Mouse (Mus musculus) gastrocnemius, postnatal 14 days (tissue): ENCODE results near the gene Elmod2. TPM values are rescaled to one million over a fixed set of nuclear protein-coding genes. Genes with fewer than 3 reads are reported as not detected.
"Not testable (repeated sequence)": the region's sequence is repeated elsewhere in the genome, so short reads cannot be mapped to it uniquely, and the experiment has no call there.

Experiments
- DNase-seq: peaks from one replicate; pipeline ENCODE4 v3.0.0; 2021; ENCODE audit warnings: mixed read lengths
- intact Hi-C: fragments of 180-260 bp; cut with DNase I; formaldehyde crosslinking; loops from one replicate; pipeline ENCODE4 v1.15.1; 2025; ENCODE audit warnings: low total_unique reads
- long read RNA-seq, 2 experiments: library from polyadenylated mRNA; stranded (forward); transcript quantifications; one replicate each; pipeline ENCODE4 v2.0.0; 2021
- total RNA-seq, 2 experiments: library from RNA; stranded (reverse); gene quantifications; 2 replicates each; pipeline ENCODE4 v1.2.3; 2021

Gene Elmod2
- total RNA-seq, result 1 to 10 TPM; 7.1 to 8.0 TPM
- long read RNA-seq, experiment 1, full-length matches to known transcripts, result 1 of 1 reads
- long read RNA-seq, experiment 1, partial matches to known transcripts, result 0 of 1 reads
- long read RNA-seq, experiment 1, other reads (novel, unspliced or antisense), result 0 of 1 reads
- long read RNA-seq, experiment 2, full-length matches to known transcripts, result 9 of 12 reads
- long read RNA-seq, experiment 2, partial matches to known transcripts, result 0 of 12 reads
- long read RNA-seq, experiment 2, other reads (novel, unspliced or antisense), result 3 of 12 reads

DNA sequence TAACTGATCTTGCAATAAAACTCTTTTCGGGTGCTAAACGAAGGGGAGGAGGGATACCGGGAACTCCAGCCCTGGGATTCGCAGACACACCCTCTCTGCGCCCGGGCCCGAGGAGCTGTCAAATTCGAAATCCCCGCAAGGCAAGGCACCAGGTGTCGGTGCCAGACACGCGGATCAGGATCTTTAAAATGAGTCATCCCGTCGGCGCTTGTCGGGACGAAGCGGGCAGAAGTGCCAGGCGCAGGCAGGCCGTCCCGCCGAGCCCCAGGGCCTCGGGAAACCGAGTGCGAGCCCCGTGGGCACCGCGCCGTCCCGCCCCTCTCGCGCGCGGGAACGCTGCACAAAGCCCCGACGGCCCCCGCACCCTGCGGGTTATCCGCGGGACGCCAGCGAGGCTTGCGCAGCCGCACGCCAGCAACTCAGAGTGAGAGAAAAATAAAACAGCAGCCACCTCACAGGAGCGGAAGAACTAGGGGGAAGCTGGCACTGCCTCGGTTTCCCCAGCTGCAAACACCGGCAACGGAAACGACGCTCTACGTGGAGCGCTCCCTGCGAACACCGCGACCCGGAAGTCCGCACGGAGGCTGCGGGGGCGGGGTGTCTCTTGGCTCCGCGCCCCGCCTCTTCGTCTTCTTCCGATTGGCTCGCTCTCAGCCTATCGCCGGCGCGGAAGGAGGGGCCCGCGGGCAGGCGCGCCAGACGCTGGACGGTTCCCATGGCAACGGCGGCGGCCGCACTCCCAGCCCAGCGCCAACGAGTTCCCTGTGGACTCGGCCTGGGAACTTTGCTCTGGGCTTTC, at the start of gene Elmod2:
TSS of gene Elmod2 (minus strand) at position 588 of the 799 bp plus-strand sequence.
- intact Hi-C loops, result no loop called here
- DNase-seq, result peak; percentile 98

DNA sequence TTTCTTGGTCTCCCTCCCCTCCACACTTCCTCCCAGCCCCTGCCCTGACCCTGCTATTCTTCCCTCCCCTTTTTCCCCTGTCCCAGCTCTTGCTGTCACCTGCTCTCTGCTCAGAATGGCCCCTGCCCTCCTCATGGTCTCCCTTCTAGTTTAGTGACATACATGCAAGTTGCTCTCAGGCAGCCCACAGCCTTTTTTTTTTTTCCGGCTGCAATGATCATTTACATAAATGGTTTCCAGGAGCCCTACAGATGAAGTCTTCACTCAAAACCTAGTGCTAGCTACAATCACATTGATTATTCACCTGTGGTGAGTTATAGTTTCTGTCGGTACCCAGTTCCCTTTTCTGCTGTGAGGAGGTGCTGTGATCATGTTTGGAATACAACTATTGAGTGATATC, 48.7 kb upstream of the Elmod2 start:
- intact Hi-C loops, result no loop called here
- no peak for DNase-seq

DNA sequence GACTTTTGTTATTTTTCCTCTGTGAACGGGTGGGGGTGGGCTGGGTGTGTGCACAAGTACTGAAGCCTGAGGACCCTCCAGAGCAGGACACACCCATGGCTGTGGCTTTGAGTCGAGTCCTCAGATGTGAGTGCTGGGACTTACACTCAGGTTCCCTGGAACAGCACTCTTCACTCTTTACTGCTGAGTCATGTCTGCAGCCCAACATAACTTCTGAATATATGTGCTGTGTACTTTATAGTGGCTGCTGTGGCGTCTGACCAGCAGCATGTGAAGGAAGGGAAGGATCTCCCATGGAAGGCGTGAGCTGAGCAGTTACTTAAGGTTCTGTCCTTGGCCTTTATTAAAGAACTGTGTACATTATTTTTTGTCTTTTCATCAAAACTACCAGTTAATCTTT, 47.9 kb upstream of the Elmod2 start:
- no peak for DNase-seq
- intact Hi-C loops, result no loop called here

DNA sequence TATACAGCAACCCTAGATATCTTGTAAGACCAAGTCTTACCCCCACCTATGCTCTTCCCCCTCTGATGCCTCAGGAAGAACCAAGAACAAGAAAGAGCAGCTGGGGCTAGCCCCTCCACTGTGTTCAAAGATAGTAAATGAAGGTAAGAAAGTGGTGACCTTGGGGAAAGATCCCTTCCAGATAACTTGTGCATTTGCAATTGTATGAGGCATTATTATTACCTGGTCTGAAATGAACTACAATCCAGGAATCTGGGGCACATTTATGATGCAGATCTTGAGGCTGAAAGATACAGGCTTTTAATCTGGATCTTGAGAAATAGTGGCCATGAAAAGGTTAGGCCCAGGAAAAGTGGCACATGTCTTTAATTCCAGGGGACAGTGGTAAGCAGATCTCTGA, 44.9 kb upstream of the Elmod2 start:
- intact Hi-C loops, result no loop called here
- no peak for DNase-seq

DNA sequence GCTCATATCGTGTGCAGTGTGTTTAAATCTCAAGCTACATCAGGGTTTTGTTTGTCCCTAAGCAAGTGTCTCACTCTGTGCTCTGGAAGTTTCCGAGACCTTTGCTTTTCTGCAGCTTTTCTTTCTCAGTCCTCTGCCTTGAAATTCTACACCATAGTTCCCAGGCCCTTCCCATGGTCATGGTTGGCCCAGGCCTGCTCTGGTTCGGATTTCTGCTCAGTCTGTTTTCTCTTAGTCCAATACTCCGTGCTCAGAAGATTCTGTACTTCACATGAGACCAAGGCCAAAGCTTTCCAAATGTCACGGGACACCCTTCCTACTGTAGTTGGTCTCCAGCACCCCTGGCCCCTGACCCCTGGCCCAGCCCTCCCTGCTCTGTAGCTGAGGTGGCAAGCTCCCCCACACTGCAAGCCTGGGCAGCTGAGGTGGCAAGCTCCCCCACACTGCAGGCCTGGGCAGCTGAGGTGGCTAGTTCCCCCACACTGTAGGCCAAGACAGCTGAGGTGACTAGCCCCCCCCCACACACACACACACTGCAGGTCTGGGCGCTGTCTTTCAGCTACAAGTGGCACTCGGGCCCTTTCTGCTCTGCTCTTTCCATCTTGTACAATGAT, 31.0 kb upstream of the Elmod2 start:
- peak; percentile 36 for DNase-seq

DNA sequence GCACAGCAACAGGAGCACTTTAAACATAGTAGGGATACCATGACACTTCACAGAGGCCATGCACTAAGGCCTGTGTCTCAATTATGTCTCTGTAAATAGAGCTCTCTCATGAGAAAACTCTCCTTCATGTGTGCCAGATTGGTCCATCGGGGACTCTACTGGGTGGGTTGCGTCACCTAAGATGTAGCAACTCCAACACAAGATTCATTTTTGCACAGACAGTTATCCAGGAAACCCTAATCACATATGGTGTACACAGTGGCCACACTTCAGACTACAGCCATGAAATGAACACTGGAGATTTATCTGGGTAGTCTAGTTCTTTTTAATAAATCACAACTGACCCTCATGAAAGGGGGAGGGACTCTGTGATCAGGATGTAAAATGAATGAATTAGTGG, 19.0 kb upstream of the Elmod2 start:
- intact Hi-C loops, result no loop called here
- no peak for DNase-seq

More for the DNA sequence above, 31.0 kb upstream of the Elmod2 start:
- intact Hi-C loops, result no loop called here

DNA sequence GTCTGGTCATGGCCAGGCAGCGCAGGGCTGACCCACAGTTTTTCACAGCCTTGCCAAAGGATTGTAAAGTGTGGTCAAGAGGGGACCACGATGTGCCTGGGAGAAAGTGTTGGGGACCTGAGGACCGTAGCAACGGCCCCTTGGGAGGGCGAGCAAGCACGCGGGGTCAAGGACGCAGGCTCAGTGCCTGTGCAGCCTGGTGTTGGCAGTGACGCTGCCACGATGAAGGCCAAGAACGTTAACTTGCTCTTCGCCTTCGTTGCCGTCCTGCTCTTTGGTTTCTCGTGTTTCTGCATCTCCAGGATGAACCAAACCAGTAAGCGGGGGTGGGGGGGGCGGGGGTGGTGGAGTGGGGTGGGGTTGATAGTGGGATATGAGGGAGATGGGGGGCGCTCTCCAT, 16.0 kb upstream of the Elmod2 start, which contains the start of gene Mgat4d:
TSS of gene Mgat4d (plus strand) at position 209 of the 400 bp plus-strand sequence.
- no peak for DNase-seq
- intact Hi-C loops, result loop anchor here (10.0 kb wide), 2 partner anchors 83 to 243 kb away; no protein-coding TSS in a partner anchor

DNA sequence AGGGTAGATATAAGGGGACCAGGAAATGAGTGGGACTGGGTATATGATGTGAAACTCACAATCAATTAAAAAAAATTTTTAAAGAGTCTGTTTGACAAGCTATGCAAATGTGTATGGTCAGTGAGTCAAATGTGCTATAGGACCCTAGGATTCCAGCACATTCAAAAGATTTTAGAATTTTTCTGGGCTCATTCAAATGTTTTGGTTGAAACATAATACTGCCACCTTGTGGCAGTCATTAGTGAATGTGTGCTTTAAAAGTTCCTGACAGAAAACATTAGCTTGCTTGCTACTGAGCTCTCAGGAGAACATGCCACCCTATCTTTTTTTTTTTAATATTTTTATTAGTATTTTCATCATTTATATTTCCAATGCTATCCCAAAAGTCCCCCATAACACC, 10.4 kb upstream of the Elmod2 start:
- intact Hi-C loops, result loop anchor here (10.0 kb wide), 2 partner anchors 78 to 238 kb away; no protein-coding TSS in a partner anchor

DNA sequence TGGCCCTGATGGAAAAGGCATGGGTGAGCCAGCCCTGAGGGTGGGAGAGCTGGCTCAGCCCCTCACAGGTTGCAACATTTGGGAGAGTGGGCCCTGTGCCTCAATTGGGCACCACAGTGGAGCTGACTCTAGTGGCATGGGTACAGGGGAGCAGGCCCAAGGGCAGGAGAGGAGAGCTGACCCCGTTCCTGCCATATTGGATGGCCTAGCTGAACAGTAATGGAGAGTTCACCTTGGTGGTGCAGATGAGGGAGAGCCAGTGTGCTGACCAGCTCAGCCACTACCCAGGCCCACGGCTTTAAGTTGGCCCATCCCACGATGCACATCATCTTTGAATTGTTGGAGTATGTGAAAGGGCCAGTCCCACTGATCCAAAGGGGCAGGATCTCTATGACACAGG, 9.8 kb upstream of the Elmod2 start:
- no peak for DNase-seq
- intact Hi-C loops, result loop anchor here (10.0 kb wide), 2 partner anchors 77 to 237 kb away; no protein-coding TSS in a partner anchor

More for the DNA sequence above, 10.4 kb upstream of the Elmod2 start:
- no peak for DNase-seq

DNA sequence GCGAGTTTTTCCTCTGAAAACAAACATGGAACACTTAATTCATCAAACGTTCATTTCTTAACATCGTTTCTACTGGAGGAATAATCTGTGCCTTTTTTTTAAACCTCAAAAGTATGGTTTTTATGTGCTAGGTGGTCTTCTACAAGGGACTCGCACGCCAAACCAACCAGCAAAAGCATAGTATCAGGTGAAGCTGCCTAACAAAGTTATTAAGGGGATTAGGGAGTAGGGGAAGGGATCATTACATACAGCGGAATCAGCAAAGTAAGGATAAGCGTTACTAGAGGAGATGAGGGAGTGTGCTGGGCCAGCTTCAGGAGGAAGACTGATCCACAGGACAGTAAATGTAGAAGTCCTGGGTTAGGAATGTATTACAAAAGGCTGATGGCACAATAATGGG, 578 bp upstream of the Elmod2 start:
- DNase-seq, result no peak
- intact Hi-C loops, result no loop called here

DNA sequence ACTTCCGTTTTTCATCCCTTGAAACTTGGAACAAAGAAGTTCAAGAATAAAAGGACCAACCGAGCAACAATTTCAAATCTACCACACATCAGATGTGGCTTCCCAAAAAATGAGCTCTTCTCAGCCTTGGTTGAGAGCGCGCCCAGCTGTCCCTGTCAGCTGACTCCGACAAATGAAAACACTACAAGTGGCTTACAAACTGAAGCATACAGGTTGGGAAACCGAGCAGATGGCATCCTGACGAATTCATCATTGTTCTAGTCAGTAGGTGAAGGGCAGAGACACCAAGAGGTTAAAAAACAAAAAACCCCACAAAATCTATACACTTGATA, 753 bp downstream of the Elmod2 start:
- DNase-seq, result no peak
- intact Hi-C loops, result no loop called here

DNA sequence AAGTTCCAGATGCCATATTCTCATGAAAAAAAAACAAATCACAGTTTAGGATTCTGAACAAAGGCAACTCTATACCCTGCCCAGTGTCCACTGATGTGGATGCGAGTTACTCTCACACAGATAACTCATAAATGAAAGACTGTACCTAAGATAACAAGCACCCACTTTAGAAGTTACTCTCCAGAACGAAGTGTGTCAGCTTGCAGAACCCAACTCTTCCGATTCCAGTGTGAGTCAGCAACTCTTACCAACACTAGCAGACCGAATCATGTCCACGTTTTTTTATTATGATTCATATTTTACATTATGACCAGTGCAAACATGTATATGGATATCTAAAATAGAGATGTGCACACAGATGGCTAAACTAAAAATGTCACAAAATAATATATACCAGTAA, 4.4 kb downstream of the Elmod2 start:
- intact Hi-C loops, result loop anchor here (10.0 kb wide), 1 partner anchor 117 kb away; no protein-coding TSS in a partner anchor

DNA sequence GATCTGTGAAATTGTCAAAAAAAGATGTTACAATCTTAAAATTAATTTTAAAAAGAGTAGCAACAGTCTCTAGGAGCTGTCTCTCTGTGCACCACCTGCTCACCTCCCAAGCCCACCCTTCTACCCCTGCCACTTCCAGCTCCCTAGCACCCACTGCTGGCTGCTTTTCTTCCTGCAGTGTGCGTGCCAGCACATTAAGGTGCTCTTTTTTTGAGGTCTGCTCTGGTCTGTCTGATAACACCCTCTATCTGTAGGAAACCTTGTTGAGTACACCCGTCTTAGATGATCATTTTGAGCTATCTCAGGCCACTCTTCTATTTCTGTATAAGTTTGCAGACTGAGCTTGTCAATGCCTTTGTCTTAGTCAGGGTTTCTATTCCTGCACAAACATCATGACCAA, 9.2 kb downstream of the Elmod2 start:
- intact Hi-C loops, result loop anchor here (10.0 kb wide), 1 partner anchor 122 kb away; no protein-coding TSS in a partner anchor

More for the DNA sequence above, 4.4 kb downstream of the Elmod2 start:
- DNase-seq, result no peak

DNA sequence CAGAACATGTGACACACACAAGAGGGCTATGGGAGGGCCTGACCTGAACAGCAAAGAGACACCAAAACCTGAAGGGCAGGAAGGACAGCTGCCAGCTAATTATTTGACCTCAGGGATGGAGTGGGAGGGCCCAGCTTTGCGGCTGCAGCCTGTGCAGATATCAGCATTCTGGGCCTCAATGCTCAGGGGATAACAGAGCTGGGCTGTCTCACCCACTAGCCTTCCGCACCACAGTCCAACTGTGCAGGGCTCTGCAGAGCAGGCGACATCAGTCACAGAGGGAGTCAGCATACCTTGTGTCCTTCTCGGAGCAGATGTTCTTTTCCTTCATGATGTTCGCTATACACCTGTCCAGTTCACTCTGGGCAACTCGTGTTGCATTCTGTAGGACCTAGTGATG, 9.9 kb downstream of the Elmod2 start:
- DNase-seq, result no peak
- intact Hi-C loops, result loop anchor here (10.0 kb wide), 1 partner anchor 122 kb away; no protein-coding TSS in a partner anchor

More for the DNA sequence above, 9.2 kb downstream of the Elmod2 start:
- no peak for DNase-seq

DNA sequence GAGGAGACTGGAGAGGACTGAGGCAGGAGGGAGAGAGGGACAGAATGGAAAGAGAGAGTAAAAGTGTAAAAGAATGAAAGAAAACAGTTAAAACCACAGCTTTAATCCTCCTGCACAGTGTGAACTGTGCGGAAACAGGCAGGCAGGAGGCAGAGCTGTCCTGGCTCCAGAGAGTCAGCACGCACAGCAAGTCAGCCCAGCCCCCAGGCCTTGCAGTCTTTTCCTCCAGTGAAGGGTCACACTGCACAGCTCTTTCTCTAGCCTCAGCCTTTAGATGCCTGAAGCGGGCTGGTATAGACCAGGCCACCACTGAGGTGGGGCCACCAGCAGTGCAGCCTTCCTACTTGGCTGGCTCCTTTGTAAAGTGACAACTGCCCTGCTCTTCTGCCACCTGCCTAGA, 11.7 kb downstream of the Elmod2 start:
- DNase-seq, result no peak
- intact Hi-C loops, result loop anchor here (10.0 kb wide), 1 partner anchor 124 kb away; no protein-coding TSS in a partner anchor

DNA sequence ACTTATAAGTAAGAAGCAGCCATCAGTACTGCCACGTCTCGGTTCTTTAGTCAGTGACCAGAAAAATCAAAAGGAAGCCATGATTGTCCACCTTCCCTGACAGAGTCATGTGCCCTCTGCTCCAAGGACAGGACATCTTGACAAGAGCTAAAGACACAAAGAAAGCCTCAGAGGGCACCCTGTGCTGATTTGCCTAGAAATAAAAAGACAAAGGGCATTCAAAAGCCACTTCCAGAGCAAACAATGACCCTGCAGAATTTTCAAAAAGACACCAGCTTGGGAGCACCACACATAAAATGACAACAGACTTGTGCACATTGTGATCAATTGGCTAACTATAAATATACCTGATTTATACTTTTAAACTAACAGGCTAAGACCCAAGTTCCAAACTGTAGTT, 16.6 kb downstream of the Elmod2 start:
- no peak for DNase-seq
- intact Hi-C loops, result no loop called here

DNA sequence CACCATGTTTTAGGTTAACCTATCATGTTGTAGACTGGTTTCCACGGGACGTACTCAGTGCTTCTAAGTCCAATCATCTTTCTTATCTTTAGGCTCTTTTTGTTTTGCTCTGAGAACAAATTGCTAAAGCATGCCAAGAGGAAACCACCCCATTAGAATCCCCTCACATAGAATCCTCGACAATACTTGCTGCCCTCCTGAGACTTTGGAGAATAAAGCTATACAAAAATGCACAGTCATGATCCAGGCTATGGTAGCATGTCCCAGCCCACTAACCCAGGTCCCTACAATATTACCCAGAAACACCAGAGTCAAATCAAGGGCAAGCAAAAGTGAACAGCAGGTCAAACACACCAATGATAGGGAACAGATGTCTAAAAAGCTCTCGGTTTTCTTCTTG, 17.2 kb downstream of the Elmod2 start:
- DNase-seq, intact Hi-C loops: not testable (repeated sequence)

DNA sequence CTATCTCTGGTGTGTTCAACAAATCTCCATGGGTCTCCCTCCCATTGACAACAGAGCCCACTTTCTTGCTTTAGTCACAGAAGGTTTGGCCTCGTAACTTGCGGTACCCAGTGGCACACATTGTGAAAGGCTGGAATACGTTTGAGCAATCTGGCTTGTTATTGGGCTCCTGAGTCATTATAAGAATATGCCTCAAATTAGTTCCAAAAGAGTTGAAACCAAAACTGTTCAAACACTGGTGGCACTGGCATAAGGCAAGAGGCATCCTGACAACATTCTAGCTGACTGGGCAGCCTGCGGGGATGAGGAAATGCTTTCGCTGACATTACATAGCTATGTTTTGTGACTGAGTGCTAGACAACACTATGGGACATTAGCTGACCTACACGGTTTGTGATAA, 22.4 kb downstream of the Elmod2 start:
- DNase-seq, result no peak
- intact Hi-C loops, result no loop called here

DNA sequence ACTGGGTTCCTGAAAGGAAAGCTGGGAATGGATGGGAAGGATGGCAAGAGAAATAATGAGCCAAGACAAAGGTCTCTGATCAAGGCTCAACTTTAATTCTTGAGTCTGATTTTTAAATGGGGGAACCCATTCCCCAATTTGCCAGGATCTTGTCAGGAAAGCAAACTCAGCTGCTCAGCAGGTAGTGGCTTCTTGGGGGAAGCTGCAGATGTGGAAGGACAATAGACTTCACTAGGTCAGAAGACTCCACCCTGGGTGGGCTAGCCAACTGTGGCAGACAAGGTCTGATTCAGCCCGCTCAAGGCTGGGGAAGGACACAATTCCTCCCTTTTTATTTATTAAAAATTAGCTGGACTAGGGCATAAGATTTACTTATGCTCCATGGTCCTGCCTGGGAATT, 27.3 kb downstream of the Elmod2 start:
- intact Hi-C loops, result no loop called here

DNA sequence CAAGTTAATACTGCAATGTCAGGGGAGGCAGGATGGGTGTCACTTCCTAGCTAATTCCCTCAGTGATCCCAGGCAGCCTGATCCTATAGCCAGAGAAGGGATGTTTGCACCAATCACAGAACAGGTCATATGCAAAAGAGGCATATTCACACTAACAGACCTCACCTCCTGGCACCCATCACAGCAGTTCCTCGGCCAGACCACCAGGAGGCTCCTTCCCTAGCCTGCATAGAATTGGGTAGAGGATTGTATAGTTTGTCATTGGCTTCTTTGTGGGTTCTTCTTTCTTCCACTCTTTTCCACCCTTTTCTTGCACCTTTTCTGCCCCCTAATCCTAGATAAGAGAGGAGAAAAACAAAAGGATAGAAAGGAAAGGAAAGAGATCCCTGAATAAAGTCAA, 32.2 kb downstream of the Elmod2 start:
- DNase-seq, result no peak
- intact Hi-C loops, result no loop called here

More for the DNA sequence above, 27.3 kb downstream of the Elmod2 start:
- no peak for DNase-seq
